Mouse (Mus musculus) stomach, embryonic 16.5 days (tissue): ENCODE measurements at regions not wholly inside any gene's neighbourhood (a gene's known extent, or its start where the extent isn't known, plus 50 kb on each side); places are given as distances from the start of the nearest gene placed in this dataset.
A peak's percentile ranks its signal among the peaks of the same experiment; 100 is the strongest.
"Not testable (repeated sequence)": the region's sequence is repeated elsewhere in the genome, so short reads cannot be mapped to it uniquely, and the experiment has no call there.

Source experiments
- ATAC-seq: fragments of 200-750 bp; cut with Nextera tagmentation; 2 replicates; pipeline ENCODE4 v1.8.0; 2017; ENCODE audit warnings: moderate number of reproducible peaks, moderate TSS enrichment; ENCODE audit not compliant: insufficient read depth, low FRiP score
- H3K27ac ChIP-seq: fragments of 300-500 bp; sonication (generic); 2 replicates; pipeline ENCODE4 v1.5.1; 2014; ENCODE audit warnings: low read length
- H3K27me3 ChIP-seq: fragments of 300-500 bp; sonication (generic); 2 replicates; pipeline ENCODE4 v1.6.1; 2014; ENCODE audit warnings: low read length, control low read depth, mixed read lengths; ENCODE audit not compliant: control insufficient read depth, insufficient read depth
- H3K36me3 ChIP-seq: fragments of 300-500 bp; sonication (generic); 2 replicates; pipeline ENCODE4 v1.6.1; 2014; ENCODE audit warnings: low read length; ENCODE audit not compliant: control insufficient read depth, insufficient read depth
- H3K4me1 ChIP-seq: fragments of 300-500 bp; sonication (generic); 2 replicates; pipeline ENCODE4 v1.6.1; 2014; ENCODE audit warnings: low read length, control low read depth, mixed read lengths; ENCODE audit not compliant: control insufficient read depth, insufficient read depth
- H3K4me2 ChIP-seq: fragments of 300-500 bp; sonication (generic); 2 replicates; pipeline ENCODE4 v1.6.1; 2014; ENCODE audit warnings: low read depth, low read length, mixed read lengths
- H3K4me3 ChIP-seq: fragments of 300-500 bp; sonication (generic); replicated peaks from 2 replicates; pipeline ENCODE4 v1.5.1; 2014; ENCODE audit warnings: mild to moderate bottlenecking, low read length
- H3K9ac ChIP-seq: fragments of 300-500 bp; sonication (generic); 2 replicates; pipeline ENCODE4 v1.6.1; 2014; ENCODE audit warnings: low read length
- H3K9me3 ChIP-seq: fragments of 300-500 bp; sonication (generic); replicated peaks from 2 replicates; pipeline ENCODE4 v1.6.1; 2016; ENCODE audit warnings: low read length, control low read depth; ENCODE audit not compliant: control insufficient read depth
- WGBS: fragments of 180-500 bp; shearing (Covaris S2); extraction: QIAGEN DNeasy Blood & Tissue Kit; methylation state at CpG from one replicate; pipeline ENCODE4 v1.1.7; 2014; 5-methylcytosine and 5-hydroxymethylcytosine counted together

- not testable (repeated sequence) for H3K9ac ChIP-seq, H3K36me3 ChIP-seq, H3K27me3 ChIP-seq, H3K4me3 ChIP-seq, H3K9me3 ChIP-seq, H3K4me1 ChIP-seq, H3K27ac ChIP-seq, H3K4me2 ChIP-seq
- peak; percentile 93 for ATAC-seq
- 61% methylated on average over 2 of the region's 3 CpGs for WGBS
Observed at GRCm38 (mm10) chr16:3114473-3115335, 476.1 kb upstream of the Olfr161 start.

GRCm38 (mm10) chr16:3115336-3116112, 475.3 kb upstream of the Olfr161 start:
- H3K27ac ChIP-seq, H3K9ac ChIP-seq, H3K36me3 ChIP-seq, H3K4me1 ChIP-seq, H3K4me2 ChIP-seq, H3K4me3 ChIP-seq, H3K9me3 ChIP-seq, H3K27me3 ChIP-seq: not testable (repeated sequence)
- peak; percentile 81 for ATAC-seq
- 69% methylated on average over 8 of the region's 9 CpGs for WGBS

- WGBS = 75% methylated on average over 2 of the region's 3 CpGs
- ATAC-seq = 0 out of 2 replicates have a peak, but pooled peaks have one; percentile 39
- not testable (repeated sequence) for H3K9me3 ChIP-seq
Observed at GRCm38 (mm10) chr16:3116113-3116511, 474.7 kb upstream of the Olfr161 start.

GRCm38 (mm10) chr16:3121216-3121615, 469.6 kb upstream of the Olfr161 start:
- H3K27me3 ChIP-seq, H3K4me2 ChIP-seq, H3K9ac ChIP-seq, H3K4me1 ChIP-seq, H3K36me3 ChIP-seq, H3K4me3 ChIP-seq, H3K9me3 ChIP-seq, H3K27ac ChIP-seq, ATAC-seq: not testable (repeated sequence)

More at GRCm38 (mm10) chr16:3116113-3116511, 474.7 kb upstream of the Olfr161 start:
- not testable (repeated sequence) for H3K4me1 ChIP-seq, H3K27me3 ChIP-seq, H3K4me3 ChIP-seq, H3K9ac ChIP-seq, H3K36me3 ChIP-seq, H3K4me2 ChIP-seq, H3K27ac ChIP-seq

- 0 out of 2 replicates have a peak, but pooled peaks have one; percentile 53 for ATAC-seq
- H3K4me2 ChIP-seq, H3K9ac ChIP-seq, H3K27ac ChIP-seq, H3K9me3 ChIP-seq, H3K4me1 ChIP-seq, H3K36me3 ChIP-seq, H3K27me3 ChIP-seq, H3K4me3 ChIP-seq: not testable (repeated sequence)
- 57% methylated on average over 4 of the region's 6 CpGs for WGBS
Observed at GRCm38 (mm10) chr16:3122145-3122860, 468.5 kb upstream of the Olfr161 start.

GRCm38 (mm10) chr16:3122861-3123477, 467.9 kb upstream of the Olfr161 start:
- H3K36me3 ChIP-seq, H3K4me1 ChIP-seq, H3K9me3 ChIP-seq, H3K27me3 ChIP-seq, H3K9ac ChIP-seq, H3K27ac ChIP-seq, H3K4me2 ChIP-seq, H3K4me3 ChIP-seq, ATAC-seq: not testable (repeated sequence)
- 67% methylated on average over 8 of the region's 8 CpGs for WGBS

- H3K27ac ChIP-seq, H3K4me2 ChIP-seq, H3K9ac ChIP-seq, H3K36me3 ChIP-seq, H3K9me3 ChIP-seq, H3K4me1 ChIP-seq, ATAC-seq, H3K4me3 ChIP-seq, H3K27me3 ChIP-seq: not testable (repeated sequence)
- 42% methylated on average over 2 of the region's 2 CpGs for whole genome bisulfite sequencing
Observed at GRCm38 (mm10) chr16:3127317-3127716, 463.5 kb upstream of the Olfr161 start.
